ENCODE assay signal across 15 mouse cellular contexts in the genomic region with DNA sequence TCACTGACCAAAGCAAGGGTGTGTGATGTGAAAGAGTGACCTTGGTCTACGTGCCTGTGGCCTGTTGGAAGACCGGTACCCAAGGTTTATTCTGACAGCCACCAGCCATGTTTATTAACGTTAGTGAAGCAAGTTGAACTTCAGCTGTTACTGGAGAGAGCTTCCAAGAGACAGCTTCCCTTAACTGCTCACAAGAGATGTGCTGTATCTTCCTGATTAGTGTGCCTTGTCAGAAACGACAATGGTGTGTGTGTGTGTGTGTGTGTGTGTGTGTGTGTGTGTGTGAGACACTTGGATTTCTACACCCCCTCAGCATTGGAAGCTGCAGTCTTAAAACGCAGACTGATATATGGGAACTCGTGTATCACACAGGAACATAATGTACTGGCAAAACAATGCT.
"Had no signal": no experiment of that assay in that cellular context is flagged by ENCODE, and none has a peak within 500 bp of the region (broad histone marks: within the 10 kb centered on the region; RNA-seq: fewer than 3 reads in every experiment).

No protein-coding gene starts in this region.

- H3K4me3 ChIP-seq: lung, embryonic 15.5 days; megakaryocyte, embryonic 14.5 days; midbrain, embryonic 13.5 days; midbrain, embryonic 15.5 days; neural tube, embryonic 12.5 days had no signal

- H3K9me3 ChIP-seq: lung, embryonic 15.5 days; midbrain, embryonic 15.5 days; neural tube, embryonic 12.5 days had no signal

- H3K27me3 ChIP-seq: lung, embryonic 15.5 days; midbrain, embryonic 15.5 days; neural tube, embryonic 12.5 days had no signal

- H3K4me2 ChIP-seq: lung, embryonic 15.5 days; midbrain, embryonic 11.5 days; midbrain, embryonic 13.5 days; midbrain, embryonic 15.5 days; neural tube, embryonic 12.5 days had no signal

- ATAC-seq: lung, postnatal 0 days; midbrain, embryonic 13.5 days; midbrain, embryonic 15.5 days had no signal

- H3K9ac ChIP-seq: lung, embryonic 15.5 days; midbrain, embryonic 13.5 days; midbrain, embryonic 15.5 days; neural tube, embryonic 12.5 days had no signal

- H3K36me3 ChIP-seq: lung, embryonic 15.5 days; midbrain, embryonic 13.5 days; midbrain, embryonic 15.5 days; neural tube, embryonic 12.5 days had no signal

- H3K4me1 ChIP-seq: lung, embryonic 15.5 days; megakaryocyte, embryonic 14.5 days; midbrain, embryonic 15.5 days had no signal

- H3K27ac ChIP-seq: lung, embryonic 15.5 days; macrophage; midbrain, embryonic 13.5 days; midbrain, embryonic 15.5 days; neural tube, embryonic 12.5 days had no signal

- DNase-seq: lung, adult 2 months; lung, postnatal 14 days; lung, postnatal 36 days; right cerebral cortex, postnatal 14 days; thymus, adult 18-20 months; thymus, postnatal 14 days; thymus, postnatal 4 days had no signal
